Mouse (Mus musculus) kidney, adult 2 months (tissue): Measurements from ENCODE around the gene Otop2. TPM values are rescaled to one million over a fixed set of nuclear protein-coding genes. Genes with fewer than 3 reads are reported as not detected.

Source experiments
- DNase-seq: peaks from one replicate; pipeline ENCODE4 v3.0.0; 2021
- H3K27ac ChIP-seq: fragments of 200-500 bp; 2 replicates; pipeline ENCODE4 v1.5.1; 2012; ENCODE audit warnings: low read depth, low read length, control low read depth, inconsistent platforms; ENCODE audit not compliant: insufficient read depth
- H3K27me3 ChIP-seq: fragments of 200-500 bp; replicated peaks from 2 replicates; pipeline ENCODE4 v1.6.1; 2012; ENCODE audit warnings: mild to moderate bottlenecking, moderate library complexity, low read length, inconsistent platforms; ENCODE audit not compliant: control insufficient read depth, insufficient read depth
- H3K36me3 ChIP-seq: fragments of 200-500 bp; 2 replicates; pipeline ENCODE4 v1.6.1; 2012; ENCODE audit warnings: mild to moderate bottlenecking, moderate library complexity, low read length, inconsistent platforms; ENCODE audit not compliant: control insufficient read depth, insufficient read depth
- H3K4me1 ChIP-seq: fragments of 200-500 bp; 2 replicates; pipeline ENCODE4 v1.6.1; 2011; ENCODE audit warnings: low read length; ENCODE audit not compliant: control insufficient read depth, insufficient read depth
- H3K4me3 ChIP-seq: fragments of 200-500 bp; 2 replicates; pipeline ENCODE4 v1.5.1; 2011; ENCODE audit warnings: mild to moderate bottlenecking, low read depth, low read length, control low read depth; ENCODE audit not compliant: insufficient read depth
- CTCF ChIP-seq: fragments of 200-500 bp; conservative IDR thresholded peaks from 2 replicates; pipeline ENCODE4 v1.5.1; 2011; ENCODE audit warnings: low read depth, mild to moderate bottlenecking, control low read depth, low read length, moderate library complexity, mixed read lengths; ENCODE audit not compliant: insufficient read depth, insufficient read length
- POLR2A ChIP-seq: fragments of 200-500 bp; IDR thresholded peaks from one replicate; pipeline ENCODE4 v1.6.1; 2011; ENCODE audit warnings: low read depth, low read length, control low read depth
- WGBS: fragments of 180-500 bp; shearing (Covaris S2); methylation state at CpG from one replicate; pipeline ENCODE4 v1.1.7; 2018; 5-methylcytosine and 5-hydroxymethylcytosine counted together
- polyA plus RNA-seq: library from polyadenylated mRNA; depleted of rRNA; stranded (reverse); fragments of >200 nt; gene quantifications from 2 replicates; pipeline ENCODE4 v1.2.3, GENCODE M21; 2012

Otop2 gene
- polyA plus RNA-seq, 1 experiment, result not detected

GRCm38 (mm10) chr11:115271052-115271451 lies 35.9 kb upstream of the Otop2 start:
- WGBS, result 79% methylated on average over 9 of the region's 9 CpGs
- H3K4me1 ChIP-seq, result no peaks in the 10 kb centered on the region; the same call in 1 of the 2 replicates
- no peak overlapping the region for H3K27ac ChIP-seq
- no peak for DNase-seq
- TF ChIP-seq POLR2A (no peak), CTCF (no peak)
- no peak overlapping the region for H3K4me3 ChIP-seq
- no peaks in the 10 kb centered on the region for H3K36me3 ChIP-seq
- H3K27me3 ChIP-seq, result peaks cover 2% of the 10 kb centered on the region; the same call in 1 of the 2 replicates

GRCm38 (mm10) chr11:115271481-115271880 lies 35.5 kb upstream of the Otop2 start:
- Histone ChIP-seq H3K4me1 (no peaks in the 10 kb centered on the region; the same call in 1 of the 2 replicates), H3K27me3 (peaks cover 2% of the 10 kb centered on the region; the same call in 1 of the 2 replicates), H3K27ac (no peak overlapping the region), H3K36me3 (no peaks in the 10 kb centered on the region), H3K4me3 (no peak overlapping the region)
- TF ChIP-seq POLR2A, result no peak
- no peak for TF ChIP-seq CTCF
- DNase-seq, result no peak
- 84% methylated on average over 10 of the region's 10 CpGs for WGBS

- WGBS, result 87% methylated on average over 10 of the region's 10 CpGs
- Histone ChIP-seq H3K27me3 (no peaks in the 10 kb centered on the region), H3K4me1 (peaks cover 3% of the 10 kb centered on the region; the same call in 1 of the 2 replicates), H3K4me3 (no peak overlapping the region), H3K36me3 (no peaks in the 10 kb centered on the region), H3K27ac (no peak overlapping the region)
- TF ChIP-seq POLR2A (no peak), CTCF (no peak)
- DNase-seq, result no peak
Measured at GRCm38 (mm10) chr11:115272894-115273498, 34.0 kb upstream of the Otop2 start.

- H3K27me3 ChIP-seq, result no peaks in the 10 kb centered on the region
- no peak for DNase-seq
- H3K27ac ChIP-seq, result no peak overlapping the region
- TF ChIP-seq POLR2A (no peak), CTCF (no peak)
- 50% methylated on average over 7 of the region's 7 CpGs for WGBS
- H3K4me1 ChIP-seq, result peaks cover 3% of the 10 kb centered on the region; the same call in 1 of the 2 replicates
- H3K36me3 ChIP-seq, result no peaks in the 10 kb centered on the region
- H3K4me3 ChIP-seq, result no peak overlapping the region
Measured at GRCm38 (mm10) chr11:115273735-115274134, 33.2 kb upstream of the Otop2 start.

- WGBS, result 87% methylated on average over 7 of the region's 7 CpGs
- Histone ChIP-seq H3K4me3 (no peak overlapping the region), H3K27me3 (no peaks in the 10 kb centered on the region), H3K36me3 (no peaks in the 10 kb centered on the region), H3K4me1 (peaks cover 3% of the 10 kb centered on the region; the same call in 1 of the 2 replicates), H3K27ac (no peak overlapping the region)
- DNase-seq, result no peak
- no peak for TF ChIP-seq POLR2A
- no peak for TF ChIP-seq CTCF
Measured at GRCm38 (mm10) chr11:115274178-115274577, 32.8 kb upstream of the Otop2 start.

- DNase-seq, result no peak
- WGBS, result 92% methylated on average over 6 of the region's 6 CpGs
- no peak overlapping the region for H3K4me3 ChIP-seq
Measured at GRCm38 (mm10) chr11:115274771-115275170, 32.2 kb upstream of the Otop2 start.

GRCm38 (mm10) chr11:115275509-115275908 lies 31.5 kb upstream of the Otop2 start:
- H3K4me3 ChIP-seq, result no peak overlapping the region
- peaks cover 3% of the 10 kb centered on the region; the same call in 1 of the 2 replicates for H3K4me1 ChIP-seq
- no peak for DNase-seq
- 87% methylated on average over 6 of the region's 6 CpGs for WGBS
- TF ChIP-seq POLR2A, result no peak
- no peak for TF ChIP-seq CTCF
- H3K27ac ChIP-seq, result no peak overlapping the region
- H3K27me3 ChIP-seq, result no peaks in the 10 kb centered on the region
- no peaks in the 10 kb centered on the region for H3K36me3 ChIP-seq

More at GRCm38 (mm10) chr11:115274771-115275170, 32.2 kb upstream of the Otop2 start:
- no peak overlapping the region for H3K27ac ChIP-seq
- H3K4me1 ChIP-seq, result peaks cover 3% of the 10 kb centered on the region; the same call in 1 of the 2 replicates
- TF ChIP-seq CTCF (no peak), POLR2A (no peak)
- H3K27me3 ChIP-seq, result no peaks in the 10 kb centered on the region
- no peaks in the 10 kb centered on the region for H3K36me3 ChIP-seq
